Mouse (Mus musculus): Measurements from ENCODE around the gene Otud7b.
A peak's percentile ranks its signal among the peaks of the same experiment; 100 is the strongest.

Gene Otud7b

GRCm38 (mm10) chr3:96104261-96105065 lies at the start of gene Otud7b:
Gene Otud7b, plus strand, starts transcription at chr3:96104527.
- DNase-seq (ENCODE audit: low read depth): no peak

- no peak for DNase-seq (ENCODE audit: low read depth)
Measured at GRCm38 (mm10) chr3:96055294-96055693, 49.0 kb upstream of the Otud7b start.

- DNase-seq (ENCODE audit: low read depth): no peak
Measured at GRCm38 (mm10) chr3:96056031-96056430, 48.3 kb upstream of the Otud7b start.

- DNase-seq (ENCODE audit: low read depth): peak; percentile 66
Measured at GRCm38 (mm10) chr3:96057747-96058204, 46.6 kb upstream of the Otud7b start.

- DNase-seq (ENCODE audit: low read depth): no peak
Measured at GRCm38 (mm10) chr3:96058231-96058896, 46.0 kb upstream of the Otud7b start, which contains the start of gene Vps45. Gene Vps45, minus strand, starts transcription at chr3:96058466.

GRCm38 (mm10) chr3:96060146-96060545 lies 44.2 kb upstream of the Otud7b start:
- no peak for DNase-seq (ENCODE audit: low read depth)

GRCm38 (mm10) chr3:96063299-96063698 lies 41.0 kb upstream of the Otud7b start:
- no peak for DNase-seq (ENCODE audit: low read depth)

GRCm38 (mm10) chr3:96064217-96064616 lies 40.1 kb upstream of the Otud7b start:
- DNase-seq (ENCODE audit: low read depth): no peak

- DNase-seq (ENCODE audit: low read depth): no peak
Measured at GRCm38 (mm10) chr3:96065147-96065546, 39.2 kb upstream of the Otud7b start.

- no peak for DNase-seq (ENCODE audit: low read depth)
Measured at GRCm38 (mm10) chr3:96065754-96066375, 38.5 kb upstream of the Otud7b start.

GRCm38 (mm10) chr3:96066741-96067140 lies 37.6 kb upstream of the Otud7b start:
- DNase-seq (ENCODE audit: low read depth): no peak

- no peak for DNase-seq (ENCODE audit: low read depth)
Measured at GRCm38 (mm10) chr3:96069046-96069445, 35.3 kb upstream of the Otud7b start.

GRCm38 (mm10) chr3:96069542-96069941 lies 34.8 kb upstream of the Otud7b start:
- DNase-seq (ENCODE audit: low read depth): no peak

GRCm38 (mm10) chr3:96070241-96070640 lies 34.1 kb upstream of the Otud7b start:
- DNase-seq (ENCODE audit: low read depth): no peak

GRCm38 (mm10) chr3:96072921-96073486 lies 31.3 kb upstream of the Otud7b start:
- no peak for DNase-seq (ENCODE audit: low read depth)

GRCm38 (mm10) chr3:96078066-96078465 lies 26.3 kb upstream of the Otud7b start:
- DNase-seq (ENCODE audit: low read depth): no peak

GRCm38 (mm10) chr3:96078711-96079110 lies 25.6 kb upstream of the Otud7b start:
- DNase-seq (ENCODE audit: low read depth): peak; percentile 68

GRCm38 (mm10) chr3:96081006-96081405 lies 23.3 kb upstream of the Otud7b start:
- no peak for DNase-seq (ENCODE audit: low read depth)

- DNase-seq (ENCODE audit: low read depth): no peak
Measured at GRCm38 (mm10) chr3:96081650-96082049, 22.7 kb upstream of the Otud7b start.

- no peak for DNase-seq (ENCODE audit: low read depth)
Measured at GRCm38 (mm10) chr3:96082100-96082499, 22.2 kb upstream of the Otud7b start.

GRCm38 (mm10) chr3:96082714-96083508 lies 21.4 kb upstream of the Otud7b start:
- DNase-seq (ENCODE audit: low read depth): no peak

All from fibroblast of lung, adult 2 months (primary cell).